Mouse (Mus musculus) embryonic facial prominence, embryonic 15.5 days (tissue): Measurements from ENCODE around the gene Havcr2. TPM values are rescaled to one million over a fixed set of nuclear protein-coding genes. Genes with fewer than 3 reads are reported as not detected.

Source experiments
- ATAC-seq: fragments of 200-750 bp; cut with Nextera tagmentation; 2 replicates; pipeline ENCODE4 v1.8.0; 2017; ENCODE audit warnings: low read depth, moderate TSS enrichment; ENCODE audit not compliant: insufficient number of reproducible peaks, low FRiP score, low TSS enrichment
- H3K27ac ChIP-seq: fragments of 300-500 bp; sonication (generic); replicated peaks from 2 replicates; pipeline ENCODE4 v1.5.1; 2015; ENCODE audit warnings: mild to moderate bottlenecking, inconsistent platforms
- H3K27me3 ChIP-seq: fragments of 300-500 bp; sonication (generic); 2 replicates; pipeline ENCODE4 v1.6.1; 2015; ENCODE audit warnings: inconsistent platforms
- H3K36me3 ChIP-seq: fragments of 300-500 bp; sonication (generic); 2 replicates; pipeline ENCODE4 v1.6.1; 2015; ENCODE audit warnings: mild to moderate bottlenecking, inconsistent platforms
- H3K4me1 ChIP-seq: fragments of 300-500 bp; sonication (generic); 2 replicates; pipeline ENCODE4 v1.6.1; 2015; ENCODE audit warnings: inconsistent platforms
- H3K4me2 ChIP-seq: fragments of 300-500 bp; sonication (generic); replicated peaks from 2 replicates; pipeline ENCODE4 v1.6.1; 2015; ENCODE audit warnings: mild to moderate bottlenecking, inconsistent platforms
- H3K4me3 ChIP-seq: fragments of 300-500 bp; sonication (generic); replicated peaks from 2 replicates; pipeline ENCODE4 v1.5.1; 2015; ENCODE audit warnings: mild to moderate bottlenecking, inconsistent platforms
- H3K9ac ChIP-seq: fragments of 300-500 bp; sonication (generic); 2 replicates; pipeline ENCODE4 v1.6.1; 2015; ENCODE audit warnings: inconsistent platforms
- H3K9me3 ChIP-seq: fragments of 300-500 bp; sonication (generic); replicated peaks from 2 replicates; pipeline ENCODE4 v1.6.1; 2016; ENCODE audit warnings: inconsistent platforms
- WGBS: fragments of 180-500 bp; shearing (Covaris S2); methylation state at CpG from one replicate; pipeline ENCODE4 v1.1.7; 2015; 5-methylcytosine and 5-hydroxymethylcytosine counted together
- polyA plus RNA-seq: library from polyadenylated mRNA; unstranded; fragments of >200 nt; fragmentation: Nextera tagmentation; extraction: Ambion mirVana; gene quantifications from 2 replicates; pipeline ENCODE4 v1.2.1, GENCODE M21; 2015

Gene Havcr2
- polyA plus RNA-seq, 1 experiment from 2014 or later = 0.21 TPM

GRCm38 (mm10) chr11:46436760-46437458, 17.8 kb upstream of the Havcr2 start, which contains the start of gene Med7:
Gene Med7 (plus strand): TSS chr11:46436925.
- peak within 1 kb of the TSS; percentile 72 for H3K4me3 ChIP-seq
- H3K36me3 ChIP-seq = peaks cover 10% of the 10 kb centered on the region
- no peaks in the 10 kb centered on the region for H3K27me3 ChIP-seq
- under 1% methylated on average over 59 of the region's 59 CpGs for WGBS
- H3K9me3 ChIP-seq = no peaks in the 10 kb centered on the region
- peak; percentile 97 for ATAC-seq
- H3K4me2 ChIP-seq = peak within 1 kb of the TSS; percentile 73
- H3K27ac ChIP-seq = peak within 1 kb of the TSS; percentile 94
- H3K9ac ChIP-seq = peak within 1 kb of the TSS; percentile 92
- H3K4me1 ChIP-seq = peaks cover 7% of the 10 kb centered on the region; the same call in 1 of the 2 replicates

GRCm38 (mm10) chr11:46437459-46438000, 17.2 kb upstream of the Havcr2 start:
- H3K4me1 ChIP-seq = peaks cover 7% of the 10 kb centered on the region; the same call in 1 of the 2 replicates
- peaks cover 14% of the 10 kb centered on the region for H3K36me3 ChIP-seq
- no peaks in the 10 kb centered on the region for H3K27me3 ChIP-seq
- WGBS = 1% methylated on average over 23 of the region's 23 CpGs
- H3K27ac ChIP-seq = peak overlapping the region; percentile 94; the same call in 1 of the 2 replicates
- H3K9ac ChIP-seq = peak overlapping the region; percentile 92
- H3K4me2 ChIP-seq = peak overlapping the region; percentile 73
- H3K4me3 ChIP-seq = peak overlapping the region; percentile 72
- ATAC-seq = no peak
- no peaks in the 10 kb centered on the region for H3K9me3 ChIP-seq

- 90% methylated on average over 5 of the region's 5 CpGs for WGBS
- H3K9ac ChIP-seq = no peak overlapping the region
- no peak for ATAC-seq
- H3K4me2 ChIP-seq = no peak overlapping the region
- no peaks in the 10 kb centered on the region for H3K9me3 ChIP-seq
- peaks cover 7% of the 10 kb centered on the region; the same call in 1 of the 2 replicates for H3K4me1 ChIP-seq
- no peak overlapping the region for H3K4me3 ChIP-seq
- H3K36me3 ChIP-seq = peaks cover 15% of the 10 kb centered on the region
- H3K27me3 ChIP-seq = no peaks in the 10 kb centered on the region
- H3K27ac ChIP-seq = no peak overlapping the region
Observed at GRCm38 (mm10) chr11:46439005-46439543, 15.7 kb upstream of the Havcr2 start.

GRCm38 (mm10) chr11:46441774-46442173, 13.0 kb upstream of the Havcr2 start:
- H3K36me3 ChIP-seq = peaks cover 15% of the 10 kb centered on the region
- no peak overlapping the region for H3K4me2 ChIP-seq
- H3K9me3 ChIP-seq = no peaks in the 10 kb centered on the region
- H3K4me1 ChIP-seq = peaks cover 3% of the 10 kb centered on the region; the same call in 1 of the 2 replicates
- ATAC-seq = no peak
- 95% methylated on average over 1 of the region's 1 CpGs for WGBS
- no peak overlapping the region for H3K9ac ChIP-seq
- no peaks in the 10 kb centered on the region for H3K27me3 ChIP-seq
- H3K4me3 ChIP-seq = no peak overlapping the region
- no peak overlapping the region for H3K27ac ChIP-seq

- Histone ChIP-seq H3K36me3 (peaks cover 15% of the 10 kb centered on the region), H3K4me2 (no peak overlapping the region)
- 60% methylated on average over 1 of the region's 1 CpGs for WGBS
Observed at GRCm38 (mm10) chr11:46443152-46443551, 11.6 kb upstream of the Havcr2 start.

GRCm38 (mm10) chr11:46443979-46444378, 10.8 kb upstream of the Havcr2 start:
- 91% methylated on average over 5 of the region's 5 CpGs for WGBS
- H3K4me1 ChIP-seq = no peaks in the 10 kb centered on the region

More at GRCm38 (mm10) chr11:46443152-46443551, 11.6 kb upstream of the Havcr2 start:
- H3K27me3 ChIP-seq = no peaks in the 10 kb centered on the region
- H3K4me1 ChIP-seq = no peaks in the 10 kb centered on the region
- no peaks in the 10 kb centered on the region for H3K9me3 ChIP-seq
- no peak overlapping the region for H3K4me3 ChIP-seq
- no peak overlapping the region for H3K9ac ChIP-seq
- no peak overlapping the region for H3K27ac ChIP-seq
- no peak for ATAC-seq

GRCm38 (mm10) chr11:46446150-46446549, 8.6 kb upstream of the Havcr2 start:
- Histone ChIP-seq H3K27ac (no peak overlapping the region), H3K4me1 (no peaks in the 10 kb centered on the region), H3K9me3 (no peaks in the 10 kb centered on the region), H3K27me3 (no peaks in the 10 kb centered on the region), H3K36me3 (peaks cover 9% of the 10 kb centered on the region), H3K4me3 (no peak overlapping the region), H3K4me2 (no peak overlapping the region), H3K9ac (no peak overlapping the region)
- WGBS = 88% methylated on average over 6 of the region's 6 CpGs
- ATAC-seq = no peak

More at GRCm38 (mm10) chr11:46443979-46444378, 10.8 kb upstream of the Havcr2 start:
- Histone ChIP-seq H3K4me2 (no peak overlapping the region), H3K36me3 (peaks cover 15% of the 10 kb centered on the region), H3K9ac (no peak overlapping the region), H3K27ac (no peak overlapping the region), H3K9me3 (no peaks in the 10 kb centered on the region), H3K4me3 (no peak overlapping the region), H3K27me3 (no peaks in the 10 kb centered on the region)
- no peak for ATAC-seq

GRCm38 (mm10) chr11:46447644-46448484, 6.9 kb upstream of the Havcr2 start:
- Histone ChIP-seq H3K9ac (no peak overlapping the region), H3K27ac (no peak overlapping the region), H3K27me3 (no peaks in the 10 kb centered on the region), H3K4me2 (no peak overlapping the region), H3K36me3 (no peaks in the 10 kb centered on the region; the same call in 1 of the 2 replicates), H3K4me3 (no peak overlapping the region), H3K9me3 (no peaks in the 10 kb centered on the region), H3K4me1 (no peaks in the 10 kb centered on the region)
- no peak for ATAC-seq
- 77% methylated on average over 13 of the region's 13 CpGs for WGBS

- H3K27ac ChIP-seq = no peak overlapping the region
- H3K9ac ChIP-seq = no peak overlapping the region
- H3K36me3 ChIP-seq = no peaks in the 10 kb centered on the region
- no peaks in the 10 kb centered on the region for H3K9me3 ChIP-seq
- no peak overlapping the region for H3K4me2 ChIP-seq
- WGBS = 79% methylated on average over 11 of the region's 11 CpGs
- H3K4me1 ChIP-seq = no peaks in the 10 kb centered on the region
- no peaks in the 10 kb centered on the region for H3K27me3 ChIP-seq
- H3K4me3 ChIP-seq = no peak overlapping the region
- ATAC-seq = no peak; the same call in 1 of the 2 replicates
Observed at GRCm38 (mm10) chr11:46449461-46450080, 5.2 kb upstream of the Havcr2 start.

GRCm38 (mm10) chr11:46459960-46460359, 5.2 kb downstream of the Havcr2 start:
- H3K4me1 ChIP-seq = no peaks in the 10 kb centered on the region
- ATAC-seq = no peak
- no peak overlapping the region for H3K27ac ChIP-seq
- 78% methylated on average over 3 of the region's 3 CpGs for WGBS
- no peak overlapping the region for H3K4me2 ChIP-seq
- no peaks in the 10 kb centered on the region for H3K36me3 ChIP-seq
- H3K9ac ChIP-seq = no peak overlapping the region
- no peaks in the 10 kb centered on the region for H3K27me3 ChIP-seq
- H3K4me3 ChIP-seq = no peak overlapping the region
- H3K9me3 ChIP-seq = no peaks in the 10 kb centered on the region
